Mouse (Mus musculus) C2C12 (cell line): ENCODE data around the gene Ctdspl.

ENCODE experiments used
- CEBPB ChIP-seq: IDR thresholded peaks from one replicate; pipeline ENCODE4 v1.6.1; 2011; ENCODE audit warnings: low read depth, mild to moderate bottlenecking, control low read depth, moderate library complexity
- CTCF ChIP-seq: IDR thresholded peaks from one replicate; pipeline ENCODE4 v1.5.1; 2011; ENCODE audit not compliant: control insufficient read depth, insufficient read depth, insufficient read length
- MAX ChIP-seq: IDR thresholded peaks from one replicate; pipeline ENCODE4 v1.6.1; 2011; ENCODE audit warnings: mild to moderate bottlenecking, control low read depth
- MYOG ChIP-seq: IDR thresholded peaks from one replicate; pipeline ENCODE4 v1.6.1; 2011; ENCODE audit not compliant: control insufficient read depth, insufficient read length; ENCODE audit errors: extremely low read depth
- USF1 ChIP-seq: IDR thresholded peaks from one replicate; pipeline ENCODE4 v1.6.1; 2011; ENCODE audit warnings: low read depth, mild to moderate bottlenecking, control low read depth, moderate library complexity

DNA sequence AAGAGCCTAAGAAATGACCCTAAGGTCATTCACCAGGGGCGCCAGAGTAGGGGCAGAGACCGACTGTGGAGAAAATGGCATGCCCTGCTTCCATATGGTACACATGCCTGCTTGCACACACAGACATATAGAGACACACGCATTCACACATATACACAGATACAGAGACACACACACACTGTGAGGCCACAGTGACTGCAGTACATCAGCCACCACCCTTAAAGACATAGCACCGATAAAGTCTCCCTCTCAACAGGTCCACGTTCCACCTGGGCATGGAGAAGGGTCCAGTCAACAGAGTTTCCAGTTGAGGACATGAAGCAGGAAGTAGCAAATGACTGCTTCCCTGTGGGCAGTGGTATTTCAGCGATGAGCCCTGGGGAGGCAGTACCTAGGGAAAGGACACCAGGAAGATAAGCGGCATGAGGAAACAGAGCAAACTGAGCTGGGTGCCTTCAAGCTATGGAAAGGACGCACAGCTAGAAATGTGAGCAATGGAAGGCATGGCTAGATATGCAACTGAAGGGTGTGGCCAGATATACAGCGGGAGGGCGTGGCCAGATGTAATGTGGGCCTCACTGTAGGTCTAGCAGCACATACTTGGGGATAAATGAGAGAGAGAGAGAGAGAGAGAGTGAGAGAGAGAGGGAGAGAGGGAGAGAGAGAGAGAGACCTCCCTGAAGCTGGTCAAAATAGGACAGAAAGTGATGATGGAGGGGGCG lies 122.1 kb downstream of the Ctdspl start:
- TF ChIP-seq USF1 (no peak), CTCF (no peak), MAX (no peak), CEBPB (no peak), MYOG (no peak)
